Mouse (Mus musculus) heart, postnatal 36 days (tissue): ENCODE results near the gene Irf2bpl. TPM values are rescaled to one million over a fixed set of nuclear protein-coding genes. Genes with fewer than 3 reads are reported as not detected.

Source experiments
- DNase-seq, 2 experiments: peaks; one replicate each; pipeline ENCODE4 v3.0.0; 2021 to 2022
- intact Hi-C: fragments of 180-260 bp; cut with DNase I; formaldehyde crosslinking; loops from one replicate; pipeline ENCODE4 v1.15.1; 2025
- total RNA-seq, 2 experiments: library from RNA; stranded (reverse); gene quantifications; 2 replicates each; pipeline ENCODE4 v1.2.3; 2021

The Irf2bpl gene
- total RNA-seq, 2 experiments from 2014 or later, result 36.1 to 37.0 TPM

- DNase-seq, result no peak
- intact Hi-C loops, result loop anchor here (2.0 kb wide), 1 partner anchor 15 kb away; no protein-coding TSS in a partner anchor
Observed at GRCm38 (mm10) chr12:86903828-86904806, 19.5 kb upstream of the Irf2bpl start.

DNA sequence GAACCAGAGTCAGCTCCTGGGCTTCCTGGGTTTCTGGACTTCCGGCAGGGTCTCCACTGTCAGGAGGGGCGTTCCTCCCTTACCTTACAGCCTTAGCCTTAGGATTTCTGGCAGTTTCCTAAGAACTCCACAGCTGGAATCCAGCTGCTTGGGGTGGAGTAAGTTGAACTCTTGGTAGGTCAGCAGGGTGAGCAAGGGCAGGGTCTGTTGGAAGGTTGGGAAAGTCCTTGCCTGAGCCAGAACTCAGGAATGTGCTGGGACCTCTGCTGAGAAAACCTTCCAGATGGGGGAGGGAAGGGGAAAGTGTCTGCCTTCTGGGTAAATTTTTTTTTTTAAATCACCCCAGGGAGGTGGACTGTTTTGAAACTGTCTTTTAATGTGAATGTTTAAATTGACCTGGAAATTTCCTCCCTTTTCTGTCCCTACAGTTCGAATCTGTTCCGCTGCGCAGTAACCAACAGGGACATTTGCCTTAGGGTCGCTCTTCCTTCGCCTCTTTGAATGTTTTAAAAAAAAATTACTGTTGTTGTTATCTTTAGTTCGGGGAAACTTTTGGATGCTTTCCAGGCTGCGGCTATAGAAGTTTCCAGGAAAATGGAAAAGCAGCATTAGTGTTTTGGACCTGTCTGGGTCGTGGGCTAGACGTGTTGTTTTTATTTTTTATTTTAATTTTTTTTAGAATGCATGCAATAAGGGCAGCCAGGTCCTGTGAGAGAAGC, 15.0 kb upstream of the Irf2bpl start:
- DNase-seq, result peak in 1 of 2 experiments; percentile 62
- intact Hi-C loops, result no loop called here

DNA sequence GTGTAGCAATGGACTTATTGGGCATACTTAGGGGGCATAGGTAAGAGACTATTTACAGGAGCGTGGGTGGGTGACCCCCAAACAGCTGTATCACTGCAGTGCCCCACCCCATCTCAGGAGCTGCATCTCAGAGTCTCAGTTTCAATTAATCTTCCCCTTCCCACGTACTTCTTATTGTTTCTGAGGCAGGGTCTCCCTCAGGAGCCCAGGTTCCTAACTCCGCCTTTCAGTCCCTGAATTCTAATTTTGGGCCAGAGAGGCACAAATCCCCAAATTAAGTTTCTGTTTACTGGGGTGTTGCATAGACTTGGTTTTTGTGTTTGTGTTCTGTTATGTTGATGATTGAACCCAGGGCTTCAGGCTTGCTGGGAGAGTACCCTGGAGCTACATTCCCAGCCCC, 13.8 kb upstream of the Irf2bpl start:
- intact Hi-C loops, result no loop called here
- DNase-seq, result no peak

DNA sequence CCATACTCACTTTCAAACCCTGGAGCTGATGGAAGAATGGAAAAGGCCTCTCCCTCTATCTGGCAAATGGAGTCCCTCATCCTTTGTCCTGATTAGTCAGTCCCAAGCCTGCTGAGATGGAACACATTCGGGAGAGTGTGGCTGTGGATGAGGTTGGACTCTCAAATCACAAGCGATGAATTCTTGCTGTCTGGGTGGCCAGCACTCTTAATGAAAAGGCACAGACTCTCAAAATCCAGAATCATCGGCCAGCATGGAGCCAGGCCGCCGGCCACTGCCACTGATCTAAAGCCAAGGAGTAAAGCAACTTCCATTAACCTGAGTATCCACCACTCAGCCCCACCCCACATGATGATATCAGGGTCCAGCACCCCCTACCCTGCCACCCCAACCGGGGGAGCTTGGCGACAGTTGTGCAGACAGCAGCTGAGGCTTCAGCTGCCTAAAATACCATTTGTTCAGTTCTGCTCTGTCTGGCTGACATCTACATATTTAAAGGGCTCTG, 13.2 kb upstream of the Irf2bpl start:
- intact Hi-C loops, result no loop called here
- DNase-seq, result no peak

- peak in 1 of 2 experiments; percentile 66 for DNase-seq
- intact Hi-C loops, result no loop called here
Observed at GRCm38 (mm10) chr12:86896921-86897512, 12.4 kb upstream of the Irf2bpl start.

DNA sequence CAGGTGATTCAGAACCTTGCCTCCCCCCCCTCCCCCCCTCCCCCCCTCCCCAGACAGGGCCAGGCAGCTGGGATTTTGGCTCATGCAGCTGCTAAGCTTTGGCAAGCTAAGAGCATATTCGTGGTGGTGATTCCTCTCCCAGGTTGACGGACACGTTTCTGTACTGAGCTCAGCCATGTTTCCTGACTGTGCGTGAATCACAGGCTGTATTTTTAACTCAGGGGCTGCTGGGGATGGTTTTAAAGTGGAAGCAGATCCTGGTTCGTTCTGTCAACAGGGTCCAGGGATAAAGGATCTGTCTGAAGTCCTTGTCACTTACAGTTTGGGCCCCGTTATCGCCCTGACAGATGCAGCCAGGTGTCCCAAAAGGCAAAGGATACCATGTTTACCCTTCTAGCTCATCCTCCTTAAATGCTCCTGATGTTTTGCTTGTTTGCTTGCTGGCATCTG, 11.9 kb upstream of the Irf2bpl start:
- intact Hi-C loops, result no loop called here
- no peak for DNase-seq

- intact Hi-C loops, result loop anchor here (2.0 kb wide), 1 partner anchor 71 kb away; no protein-coding TSS in a partner anchor
- DNase-seq, result no peak
Observed at GRCm38 (mm10) chr12:86895703-86896409, 11.3 kb upstream of the Irf2bpl start.

DNA sequence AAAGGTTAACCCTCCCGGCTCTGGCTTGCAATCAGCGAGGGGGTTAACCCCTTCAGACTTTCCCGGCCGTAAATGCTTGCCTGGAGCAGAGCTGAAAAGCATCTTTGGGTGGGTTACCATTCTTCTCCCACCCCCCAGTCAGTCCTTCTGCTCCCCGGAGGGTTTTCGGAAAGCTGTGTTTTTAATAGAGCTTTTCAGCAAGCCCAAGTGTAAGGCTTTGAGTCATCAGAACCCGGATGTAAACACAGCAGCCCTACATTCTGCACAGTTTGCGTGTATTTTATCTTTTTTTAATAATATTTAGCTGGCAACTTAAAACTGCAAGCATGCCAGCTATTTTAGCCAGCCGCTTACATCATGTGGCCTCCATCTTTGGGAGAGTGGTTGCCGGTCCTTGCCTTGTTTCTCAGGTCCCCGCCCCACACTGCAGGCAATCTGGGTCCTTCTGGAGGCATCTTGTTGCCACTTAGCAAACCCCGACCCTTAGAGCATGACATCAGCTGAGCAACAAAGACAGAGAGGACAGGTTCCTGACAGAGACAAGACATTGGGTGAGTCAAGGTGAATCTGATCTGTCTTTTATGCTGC, 10.3 kb upstream of the Irf2bpl start:
- intact Hi-C loops, result loop anchor here (2.0 kb wide), 1 partner anchor 70 kb away; no protein-coding TSS in a partner anchor
- no peak for DNase-seq

- DNase-seq, result peak; percentile 98
- intact Hi-C loops, result loop anchor here (2.0 kb wide), 1 partner anchor 70 kb away; no protein-coding TSS in a partner anchor
Observed at GRCm38 (mm10) chr12:86894184-86894839, 9.7 kb upstream of the Irf2bpl start.

GRCm38 (mm10) chr12:86893326-86894183, 9.0 kb upstream of the Irf2bpl start:
- intact Hi-C loops, result loop anchor here (2.0 kb wide), 1 partner anchor 69 kb away; no protein-coding TSS in a partner anchor

DNA sequence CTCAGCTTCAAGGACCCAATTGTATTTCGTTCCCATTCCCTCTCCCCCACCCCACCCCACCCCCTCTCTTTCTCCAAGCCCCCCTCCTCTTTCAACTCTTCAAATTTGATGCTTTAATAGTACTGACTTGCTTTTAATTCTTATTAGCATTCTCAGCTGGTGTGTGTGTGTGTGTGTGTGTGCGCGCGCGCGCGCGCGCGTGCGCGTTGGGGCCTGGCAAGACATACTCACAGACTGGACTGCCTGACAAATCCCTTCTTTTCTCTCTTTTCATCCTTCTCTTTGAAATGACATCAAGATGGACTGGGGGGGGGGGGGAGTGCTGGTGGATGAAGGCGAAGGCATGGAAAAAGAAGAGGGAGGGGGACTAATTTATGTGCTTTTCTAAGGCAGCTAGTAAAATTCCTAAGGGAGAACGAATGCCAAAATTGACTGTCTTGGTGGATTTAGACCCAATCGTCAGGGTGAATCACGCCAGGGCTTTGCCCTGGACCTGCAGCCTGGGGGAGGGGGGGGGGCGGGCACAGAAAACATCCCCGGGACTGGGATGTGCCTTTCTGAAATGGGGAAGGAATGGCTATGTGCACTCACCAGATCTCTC, 8.2 kb upstream of the Irf2bpl start:
- no peak for DNase-seq
- intact Hi-C loops, result no loop called here

More at GRCm38 (mm10) chr12:86893326-86894183, 9.0 kb upstream of the Irf2bpl start:
- peak in 1 of 2 experiments; percentile 59 for DNase-seq

GRCm38 (mm10) chr12:86891786-86892702, 7.4 kb upstream of the Irf2bpl start:
- peak; percentile 81 to 87 for DNase-seq
- intact Hi-C loops, result no loop called here

- DNase-seq, result no peak
- intact Hi-C loops, result no loop called here
Observed at GRCm38 (mm10) chr12:86891454-86891785, 6.8 kb upstream of the Irf2bpl start.

- peak in 1 of 2 experiments; percentile 21 for DNase-seq
- intact Hi-C loops, result no loop called here
Observed at GRCm38 (mm10) chr12:86890796-86891301, 6.3 kb upstream of the Irf2bpl start.

GRCm38 (mm10) chr12:86890091-86890720, 5.6 kb upstream of the Irf2bpl start:
- intact Hi-C loops, result no loop called here
- DNase-seq, result no peak
